Mouse (Mus musculus): ENCODE measurements around the gene Bnc2. TPM values are rescaled to one million over a fixed set of nuclear protein-coding genes. Genes with fewer than 3 reads are reported as not detected.

The Bnc2 gene
- polyA plus RNA-seq, 1 experiment, result 0.73 TPM

GRCm38 (mm10) chr4:84356468-84357153, 318.5 kb downstream of the Bnc2 start:
- Histone ChIP-seq H3K4me3 (ENCODE audit: insufficient read depth, low read length) (no peak overlapping the region), H3K27ac (ENCODE audit: insufficient read depth, low read length) (no peak overlapping the region), H3K4me1 (ENCODE audit: control insufficient read depth, insufficient read depth, low read length) (no peaks in the 10 kb centered on the region)
- no peak for TF ChIP-seq CTCF (IDR thresholded peaks at IDR 0.05; ENCODE audit: extremely low read depth, insufficient read depth, low read length)
- TF ChIP-seq POLR2A (IDR thresholded peaks at IDR 0.05; ENCODE audit: extremely low read depth, insufficient read depth, low read length), result no peak

- Histone ChIP-seq H3K4me1 (ENCODE audit: control insufficient read depth, insufficient read depth, low read length) (no peaks in the 10 kb centered on the region), H3K4me3 (ENCODE audit: insufficient read depth, low read length) (no peak overlapping the region), H3K27ac (ENCODE audit: insufficient read depth, low read length) (no peak overlapping the region)
- TF ChIP-seq CTCF (IDR thresholded peaks at IDR 0.05; ENCODE audit: extremely low read depth, insufficient read depth, low read length) (no peak), POLR2A (IDR thresholded peaks at IDR 0.05; ENCODE audit: extremely low read depth, insufficient read depth, low read length) (no peak)
Observed at GRCm38 (mm10) chr4:84352656-84353055, 322.4 kb downstream of the Bnc2 start.

GRCm38 (mm10) chr4:84349536-84349935, 325.5 kb downstream of the Bnc2 start:
- TF ChIP-seq CTCF (IDR thresholded peaks at IDR 0.05; ENCODE audit: extremely low read depth, insufficient read depth, low read length) (no peak), POLR2A (IDR thresholded peaks at IDR 0.05; ENCODE audit: extremely low read depth, insufficient read depth, low read length) (no peak)
- no peaks in the 10 kb centered on the region for H3K4me1 ChIP-seq (ENCODE audit: control insufficient read depth, insufficient read depth, low read length)

GRCm38 (mm10) chr4:84339172-84339571, 335.9 kb downstream of the Bnc2 start:
- Histone ChIP-seq H3K4me3 (ENCODE audit: insufficient read depth, low read length) (no peak overlapping the region), H3K27ac (ENCODE audit: insufficient read depth, low read length) (no peak overlapping the region), H3K4me1 (ENCODE audit: control insufficient read depth, insufficient read depth, low read length) (no peaks in the 10 kb centered on the region)
- TF ChIP-seq CTCF (IDR thresholded peaks at IDR 0.05; ENCODE audit: extremely low read depth, insufficient read depth, low read length), result no peak
- no peak for TF ChIP-seq POLR2A (IDR thresholded peaks at IDR 0.05; ENCODE audit: extremely low read depth, insufficient read depth, low read length)

More at GRCm38 (mm10) chr4:84349536-84349935, 325.5 kb downstream of the Bnc2 start:
- Histone ChIP-seq H3K4me3 (ENCODE audit: insufficient read depth, low read length) (no peak overlapping the region), H3K27ac (ENCODE audit: insufficient read depth, low read length) (no peak overlapping the region)

GRCm38 (mm10) chr4:84331995-84332394, 343.1 kb downstream of the Bnc2 start:
- Histone ChIP-seq H3K4me3 (ENCODE audit: insufficient read depth, low read length) (no peak overlapping the region), H3K27ac (ENCODE audit: insufficient read depth, low read length) (no peak overlapping the region), H3K4me1 (ENCODE audit: control insufficient read depth, insufficient read depth, low read length) (no peaks in the 10 kb centered on the region)
- TF ChIP-seq CTCF (IDR thresholded peaks at IDR 0.05; ENCODE audit: extremely low read depth, insufficient read depth, low read length) (no peak), POLR2A (IDR thresholded peaks at IDR 0.05; ENCODE audit: extremely low read depth, insufficient read depth, low read length) (no peak)

- Histone ChIP-seq H3K27ac (ENCODE audit: insufficient read depth, low read length) (no peak overlapping the region), H3K4me1 (ENCODE audit: control insufficient read depth, insufficient read depth, low read length) (no peaks in the 10 kb centered on the region), H3K4me3 (ENCODE audit: insufficient read depth, low read length) (no peak overlapping the region)
- no peak for TF ChIP-seq POLR2A (IDR thresholded peaks at IDR 0.05; ENCODE audit: extremely low read depth, insufficient read depth, low read length)
Observed at GRCm38 (mm10) chr4:84331450-84331849, 343.6 kb downstream of the Bnc2 start.

GRCm38 (mm10) chr4:84330509-84330908, 344.6 kb downstream of the Bnc2 start:
- H3K4me3 ChIP-seq (ENCODE audit: insufficient read depth, low read length), result no peak overlapping the region
- no peak overlapping the region for H3K27ac ChIP-seq (ENCODE audit: insufficient read depth, low read length)
- no peaks in the 10 kb centered on the region for H3K4me1 ChIP-seq (ENCODE audit: control insufficient read depth, insufficient read depth, low read length)
- TF ChIP-seq CTCF (IDR thresholded peaks at IDR 0.05; ENCODE audit: extremely low read depth, insufficient read depth, low read length) (no peak), POLR2A (IDR thresholded peaks at IDR 0.05; ENCODE audit: extremely low read depth, insufficient read depth, low read length) (no peak)

- Histone ChIP-seq H3K27ac (ENCODE audit: insufficient read depth, low read length) (no peak overlapping the region), H3K4me1 (ENCODE audit: control insufficient read depth, insufficient read depth, low read length) (no peaks in the 10 kb centered on the region), H3K4me3 (ENCODE audit: insufficient read depth, low read length) (no peak overlapping the region)
- TF ChIP-seq CTCF (IDR thresholded peaks at IDR 0.05; ENCODE audit: extremely low read depth, insufficient read depth, low read length) (no peak), POLR2A (IDR thresholded peaks at IDR 0.05; ENCODE audit: extremely low read depth, insufficient read depth, low read length) (no peak)
Observed at GRCm38 (mm10) chr4:84329651-84330050, 345.4 kb downstream of the Bnc2 start.

GRCm38 (mm10) chr4:84324371-84324770, 350.7 kb downstream of the Bnc2 start:
- H3K27ac ChIP-seq (ENCODE audit: insufficient read depth, low read length), result no peak overlapping the region
- TF ChIP-seq CTCF (IDR thresholded peaks at IDR 0.05; ENCODE audit: extremely low read depth, insufficient read depth, low read length), result no peak
- TF ChIP-seq POLR2A (IDR thresholded peaks at IDR 0.05; ENCODE audit: extremely low read depth, insufficient read depth, low read length), result no peak
- H3K4me3 ChIP-seq (ENCODE audit: insufficient read depth, low read length), result no peak overlapping the region
- H3K4me1 ChIP-seq (ENCODE audit: control insufficient read depth, insufficient read depth, low read length), result no peaks in the 10 kb centered on the region

GRCm38 (mm10) chr4:84321598-84321997, 353.5 kb downstream of the Bnc2 start:
- TF ChIP-seq CTCF (IDR thresholded peaks at IDR 0.05; ENCODE audit: extremely low read depth, insufficient read depth, low read length) (no peak), POLR2A (IDR thresholded peaks at IDR 0.05; ENCODE audit: extremely low read depth, insufficient read depth, low read length) (no peak)
- no peaks in the 10 kb centered on the region for H3K4me1 ChIP-seq (ENCODE audit: control insufficient read depth, insufficient read depth, low read length)
- H3K27ac ChIP-seq (ENCODE audit: insufficient read depth, low read length), result no peak overlapping the region
- H3K4me3 ChIP-seq (ENCODE audit: insufficient read depth, low read length), result no peak overlapping the region
